Mouse (Mus musculus) cortical plate, adult 2 months (tissue): ENCODE results near the gene 1700028P14Rik.

Source experiments
- CTCF ChIP-seq: fragments of 200-500 bp; IDR thresholded peaks from 2 replicates; pipeline ENCODE4 v1.5.1; 2011; ENCODE audit warnings: mild to moderate bottlenecking, control low read depth, low read length; ENCODE audit not compliant: insufficient read depth; ENCODE audit errors: extremely low read depth
- POLR2A ChIP-seq: fragments of 200-500 bp; IDR thresholded peaks from 2 replicates; pipeline ENCODE4 v1.6.1; 2011; ENCODE audit warnings: mild to moderate bottlenecking, low read length, control low read depth; ENCODE audit not compliant: insufficient read depth; ENCODE audit errors: extremely low read depth

GRCm38 (mm10) chr19:23698366-23698765, 45.8 kb upstream of the 1700028P14Rik start:
- TF ChIP-seq CTCF (no peak), POLR2A (no peak)
